Mouse (Mus musculus) lung, embryonic 14.5 days (tissue): Measurements from ENCODE around the gene Wnt7a. TPM values are rescaled to one million over a fixed set of nuclear protein-coding genes. Genes with fewer than 3 reads are reported as not detected.
A peak's percentile ranks its signal among the peaks of the same experiment; 100 is the strongest.

ENCODE experiments used
- ATAC-seq: fragments of 200-750 bp; cut with Nextera tagmentation; 2 replicates; pipeline ENCODE4 v1.8.0; 2017; ENCODE audit warnings: mild to moderate bottlenecking, moderate TSS enrichment, moderate library complexity; ENCODE audit not compliant: insufficient read depth
- DNase-seq: peaks from one replicate; pipeline ENCODE4 v3.0.0-alpha.2; 2015
- H3K27ac ChIP-seq: fragments of 300-500 bp; sonication (generic); 2 replicates; pipeline ENCODE4 v1.5.1; 2014; ENCODE audit warnings: low read depth, mild to moderate bottlenecking, moderate library complexity
- H3K27me3 ChIP-seq: fragments of 300-500 bp; sonication (generic); 2 replicates; pipeline ENCODE4 v1.6.1; 2014; ENCODE audit warnings: low read length, control low read depth; ENCODE audit not compliant: insufficient read depth
- H3K36me3 ChIP-seq: fragments of 300-500 bp; sonication (generic); 2 replicates; pipeline ENCODE4 v1.6.1; 2014; ENCODE audit warnings: control low read depth; ENCODE audit not compliant: insufficient read depth
- H3K4me1 ChIP-seq: fragments of 300-500 bp; sonication (generic); 2 replicates; pipeline ENCODE4 v1.6.1; 2014; ENCODE audit warnings: antibody characterized with exemption, control low read depth; ENCODE audit not compliant: insufficient read depth
- H3K4me2 ChIP-seq: fragments of 300-500 bp; sonication (generic); 2 replicates; pipeline ENCODE4 v1.6.1; 2014; ENCODE audit warnings: mild to moderate bottlenecking
- H3K4me3 ChIP-seq: fragments of 300-500 bp; sonication (generic); 2 replicates; pipeline ENCODE4 v1.5.1; 2014; ENCODE audit warnings: low read depth, low read length
- H3K9ac ChIP-seq: fragments of 300-500 bp; sonication (generic); 2 replicates; pipeline ENCODE4 v1.6.1; 2014
- H3K9me3 ChIP-seq: fragments of 300-500 bp; sonication (generic); 2 replicates; pipeline ENCODE4 v1.6.1; 2016; ENCODE audit warnings: low read depth, low read length, control low read depth
- CTCF ChIP-seq: IDR thresholded peaks from 2 replicates; pipeline ENCODE4 v1.5.1; 2016; ENCODE audit warnings: antibody characterized with exemption, low read depth
- WGBS: fragments of 180-500 bp; shearing (Covaris S2); extraction: QIAGEN DNeasy Blood & Tissue Kit; methylation state at CpG from one replicate; pipeline ENCODE4 v1.1.7; 2014; 5-methylcytosine and 5-hydroxymethylcytosine counted together
- polyA plus RNA-seq: library from polyadenylated mRNA; unstranded; fragments of >200 nt; fragmentation: Nextera tagmentation; extraction: Ambion mirVana; gene quantifications from 2 replicates; pipeline ENCODE4 v1.2.1, GENCODE M21; 2014

The Wnt7a gene
- polyA plus RNA-seq, 1 experiment from 2014 or later, result 0.72 TPM

DNA sequence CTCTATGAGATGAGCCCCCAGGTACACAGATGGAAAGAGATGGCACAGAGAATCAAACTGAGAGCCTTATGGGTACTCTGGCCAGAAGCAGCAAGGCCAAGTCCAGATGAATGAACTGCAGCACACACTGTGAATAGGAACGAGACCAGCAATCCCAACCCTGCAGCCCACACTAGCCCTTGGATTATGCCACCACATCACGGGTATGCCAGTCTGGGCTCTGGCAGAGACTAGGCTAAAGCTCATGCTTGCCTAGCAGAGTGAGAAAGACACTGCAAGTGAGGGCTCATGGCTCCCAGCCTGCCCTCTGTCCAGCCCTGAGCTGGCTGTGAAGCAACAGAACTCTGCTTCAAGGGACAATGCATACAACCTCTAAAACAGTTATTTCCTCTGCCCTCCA lies 26.7 kb downstream of the Wnt7a start:
- TF ChIP-seq CTCF, result no peak
- WGBS, result 81% methylated on average over 2 of the region's 2 CpGs
- no peak overlapping the region for H3K4me2 ChIP-seq
- H3K36me3 ChIP-seq, result no peaks in the 10 kb centered on the region
- H3K4me1 ChIP-seq, result no peaks in the 10 kb centered on the region
- H3K27me3 ChIP-seq, result no peaks in the 10 kb centered on the region
- ATAC-seq, result no peak
- DNase-seq, result no peak
- no peaks in the 10 kb centered on the region for H3K9me3 ChIP-seq
- no peak overlapping the region for H3K9ac ChIP-seq
- no peak overlapping the region for H3K27ac ChIP-seq
- no peak overlapping the region for H3K4me3 ChIP-seq

DNA sequence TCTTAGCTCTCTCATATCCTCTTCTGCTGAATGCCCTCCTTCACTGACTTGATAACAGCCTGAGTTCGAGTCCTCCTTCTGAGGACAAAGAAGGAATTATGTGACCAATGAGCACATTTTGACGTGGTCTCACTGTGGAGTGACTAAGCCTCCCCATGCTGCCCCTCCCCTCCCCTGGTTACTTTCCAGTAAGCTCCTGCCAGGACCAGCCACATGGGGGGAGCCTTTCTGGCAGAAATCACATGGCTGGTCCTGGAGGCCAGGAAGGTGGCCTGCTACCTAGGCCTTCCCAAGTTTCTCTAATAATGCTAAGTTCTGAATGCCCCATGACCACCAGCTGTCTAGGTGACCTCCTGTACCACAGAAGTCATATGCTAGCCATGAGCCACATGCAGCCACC lies 27.3 kb downstream of the Wnt7a start:
- 56% methylated on average over 2 of the region's 2 CpGs for WGBS
- H3K4me1 ChIP-seq, result no peaks in the 10 kb centered on the region
- no peak for TF ChIP-seq CTCF
- no peaks in the 10 kb centered on the region for H3K9me3 ChIP-seq
- H3K27ac ChIP-seq, result no peak overlapping the region
- H3K4me3 ChIP-seq, result no peak overlapping the region
- no peaks in the 10 kb centered on the region for H3K27me3 ChIP-seq
- DNase-seq (no peak), ATAC-seq (no peak)
- no peak overlapping the region for H3K4me2 ChIP-seq
- H3K9ac ChIP-seq, result no peak overlapping the region
- H3K36me3 ChIP-seq, result no peaks in the 10 kb centered on the region

DNA sequence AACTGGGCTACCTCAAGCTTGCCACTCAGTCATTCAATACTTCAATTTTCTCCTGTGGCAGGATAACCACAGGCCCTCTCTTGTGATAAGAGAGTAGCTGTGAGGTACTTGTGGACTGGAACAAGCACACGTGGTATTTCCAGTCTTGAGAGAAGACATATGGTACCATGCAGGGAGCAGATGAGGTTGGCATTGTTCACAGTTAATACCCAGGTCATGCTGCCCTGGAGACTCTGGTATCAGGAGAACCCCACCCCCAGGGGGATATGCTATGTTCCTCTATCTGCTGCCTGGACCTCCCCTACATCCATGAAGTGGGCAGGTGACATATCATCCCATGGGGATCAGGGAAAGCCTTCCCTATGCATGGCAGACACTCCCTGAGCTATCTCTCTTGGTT lies 27.9 kb downstream of the Wnt7a start:
- TF ChIP-seq CTCF, result no peak
- H3K9me3 ChIP-seq, result no peaks in the 10 kb centered on the region

DNA sequence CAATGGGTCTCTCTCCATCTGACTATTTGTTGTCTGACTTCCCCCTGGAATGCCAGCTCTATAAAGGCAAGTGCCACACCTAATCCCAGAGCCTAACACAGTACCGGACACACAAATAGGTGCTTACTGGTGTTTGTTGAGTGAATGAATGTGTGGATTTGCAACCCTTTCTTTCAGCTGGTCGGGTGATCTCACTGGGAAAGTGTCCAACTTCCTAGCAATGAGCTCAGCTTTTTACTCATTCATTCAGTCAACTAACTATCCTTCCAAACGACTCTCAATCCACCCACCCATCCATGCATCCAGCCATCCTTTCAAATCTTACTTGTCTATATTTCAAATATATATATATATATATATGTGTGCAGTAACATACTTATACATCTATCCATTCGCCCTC lies 31.3 kb downstream of the Wnt7a start:
- no peak for ATAC-seq
- H3K36me3 ChIP-seq, result no peaks in the 10 kb centered on the region
- no peaks in the 10 kb centered on the region for H3K27me3 ChIP-seq
- DNase-seq, result no peak
- H3K9me3 ChIP-seq, result no peaks in the 10 kb centered on the region
- H3K4me3 ChIP-seq, result no peak overlapping the region
- no peak for TF ChIP-seq CTCF
- H3K27ac ChIP-seq, result no peak overlapping the region
- WGBS, result 67% methylated on average over 4 of the region's 4 CpGs
- no peak overlapping the region for H3K9ac ChIP-seq
- H3K4me2 ChIP-seq, result no peak overlapping the region
- H3K4me1 ChIP-seq, result no peaks in the 10 kb centered on the region

More for the DNA sequence above, 27.9 kb downstream of the Wnt7a start:
- ATAC-seq (no peak), DNase-seq (no peak)
- Histone ChIP-seq H3K4me1 (no peaks in the 10 kb centered on the region), H3K9ac (no peak overlapping the region), H3K27me3 (no peaks in the 10 kb centered on the region), H3K4me3 (no peak overlapping the region), H3K4me2 (no peak overlapping the region), H3K27ac (no peak overlapping the region), H3K36me3 (no peaks in the 10 kb centered on the region)
- WGBS, result 70% methylated on average over 1 of the region's 1 CpGs

GRCm38 (mm10) chr6:91379266-91379665 lies 31.9 kb downstream of the Wnt7a start:
- H3K4me2 ChIP-seq, result no peak overlapping the region
- 62% methylated on average over 3 of the region's 3 CpGs for WGBS
- no peaks in the 10 kb centered on the region for H3K4me1 ChIP-seq
- no peaks in the 10 kb centered on the region for H3K36me3 ChIP-seq
- TF ChIP-seq CTCF, result no peak
- DNase-seq (no peak), ATAC-seq (no peak)
- no peak overlapping the region for H3K27ac ChIP-seq
- no peaks in the 10 kb centered on the region for H3K9me3 ChIP-seq
- no peak overlapping the region for H3K9ac ChIP-seq
- no peak overlapping the region for H3K4me3 ChIP-seq
- H3K27me3 ChIP-seq, result no peaks in the 10 kb centered on the region

- H3K27me3 ChIP-seq, result no peaks in the 10 kb centered on the region
- no peak for ATAC-seq
- no peak overlapping the region for H3K9ac ChIP-seq
- H3K4me2 ChIP-seq, result no peak overlapping the region
- TF ChIP-seq CTCF, result no peak
- H3K4me3 ChIP-seq, result no peak overlapping the region
- H3K27ac ChIP-seq, result no peak overlapping the region
- no peaks in the 10 kb centered on the region for H3K4me1 ChIP-seq
- no peak for DNase-seq
- H3K9me3 ChIP-seq, result no peaks in the 10 kb centered on the region
- H3K36me3 ChIP-seq, result no peaks in the 10 kb centered on the region
These were observed 38.2 kb downstream of the Wnt7a start for GRCm38 (mm10) chr6:91372977-91373376.

DNA sequence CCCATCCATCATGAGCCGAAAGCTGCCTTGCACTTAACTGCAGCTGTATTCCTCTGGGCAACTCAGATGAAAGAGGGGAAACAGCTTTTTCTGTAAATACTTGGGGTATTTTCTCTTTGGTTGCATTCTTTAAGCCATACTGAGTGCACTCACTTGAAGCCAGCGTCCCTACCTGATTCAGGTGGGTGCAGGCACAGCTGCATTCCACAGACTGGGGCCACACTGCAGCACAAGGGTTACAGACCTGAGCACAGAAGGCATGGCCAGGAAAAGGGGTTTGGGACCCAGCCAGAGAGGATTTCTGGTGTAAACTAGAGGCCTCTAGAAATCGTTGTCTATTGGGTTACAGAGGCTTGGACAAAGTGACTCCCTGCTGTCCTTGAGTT lies 38.6 kb downstream of the Wnt7a start:
- H3K4me1 ChIP-seq, result no peaks in the 10 kb centered on the region
- H3K9ac ChIP-seq, result no peak overlapping the region
- H3K27ac ChIP-seq, result no peak overlapping the region
- H3K36me3 ChIP-seq, result no peaks in the 10 kb centered on the region
- DNase-seq (peak; percentile 26), ATAC-seq (peak; percentile 28; the same call in 1 of the 2 replicates)
- no peaks in the 10 kb centered on the region for H3K9me3 ChIP-seq
- WGBS, result 15% methylated on average over 3 of the region's 3 CpGs
- no peak overlapping the region for H3K4me2 ChIP-seq
- no peaks in the 10 kb centered on the region for H3K27me3 ChIP-seq
- H3K4me3 ChIP-seq, result no peak overlapping the region
- TF ChIP-seq CTCF, result no peak
